Mouse (Mus musculus) lung, postnatal 4 days (tissue): ENCODE data around the gene Samt1.
"Not testable (repeated sequence)": the region's sequence is repeated elsewhere in the genome, so short reads cannot be mapped to it uniquely, and the experiment has no call there.

Source experiments
- DNase-seq, 2 experiments: peaks; one replicate each; pipeline ENCODE4 v3.0.0; 2021

Gene Samt1

GRCm38 (mm10) chrX:154012540-154012939, at the start of gene Samt1:
TSS of gene Samt1 (minus strand) at chrX:154012640.
- DNase-seq = not testable (repeated sequence)

DNA sequence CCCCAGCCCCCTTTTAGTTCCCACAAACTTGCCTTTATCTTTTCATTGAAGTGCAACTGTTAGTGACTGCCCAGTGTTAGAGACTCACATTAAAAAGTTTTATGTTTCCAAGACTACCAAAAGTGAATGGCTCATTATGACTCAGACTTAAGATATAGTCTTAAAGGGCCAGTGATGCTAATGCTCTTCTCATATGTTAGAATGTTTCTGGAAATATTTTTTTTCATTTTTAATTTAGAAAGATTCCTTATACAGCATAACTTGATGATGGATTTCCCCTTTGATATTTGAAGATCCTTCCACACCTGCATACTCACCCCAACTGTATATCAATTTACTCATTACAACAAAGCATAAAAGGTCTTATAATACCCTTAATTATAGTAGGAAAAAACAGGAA, 42.5 kb upstream of the Samt1 start, which contains the start of gene Gm10057:
Gm10057 (minus strand) TSS at position 101 of the 400 bp plus-strand sequence.
- not testable (repeated sequence) for DNase-seq

GRCm38 (mm10) chrX:154033727-154034126, 21.3 kb upstream of the Samt1 start, which contains the start of gene 4921511M17Rik:
TSS of gene 4921511M17Rik (minus strand) at chrX:154033827.
- DNase-seq = not testable (repeated sequence)

- DNase-seq = not testable (repeated sequence)
These were observed 35.5 kb downstream of the Samt1 start for GRCm38 (mm10) chrX:153976914-153977313.

GRCm38 (mm10) chrX:153976467-153976866, 36.0 kb downstream of the Samt1 start:
- not testable (repeated sequence) for DNase-seq

DNA sequence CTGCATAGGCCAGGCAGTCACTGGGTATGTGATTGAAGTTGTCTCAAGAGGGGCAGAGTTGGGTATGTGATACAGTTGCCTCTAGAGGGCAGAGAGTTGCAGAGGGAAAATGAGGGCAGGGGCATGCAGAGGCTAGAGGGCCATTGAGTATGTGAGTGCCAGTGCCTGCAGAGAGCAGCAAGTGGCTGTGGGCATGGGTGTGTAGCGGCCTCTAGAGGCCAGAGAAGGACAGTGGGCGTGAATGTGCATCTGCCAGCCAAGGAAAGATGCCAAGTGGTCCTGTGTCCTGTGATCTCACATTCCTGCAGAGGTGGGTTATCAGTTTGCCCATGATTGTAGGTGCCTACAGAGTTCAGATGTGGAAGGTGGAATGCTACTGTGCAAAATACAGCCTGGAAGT, 38.0 kb downstream of the Samt1 start:
- DNase-seq = no peak

DNA sequence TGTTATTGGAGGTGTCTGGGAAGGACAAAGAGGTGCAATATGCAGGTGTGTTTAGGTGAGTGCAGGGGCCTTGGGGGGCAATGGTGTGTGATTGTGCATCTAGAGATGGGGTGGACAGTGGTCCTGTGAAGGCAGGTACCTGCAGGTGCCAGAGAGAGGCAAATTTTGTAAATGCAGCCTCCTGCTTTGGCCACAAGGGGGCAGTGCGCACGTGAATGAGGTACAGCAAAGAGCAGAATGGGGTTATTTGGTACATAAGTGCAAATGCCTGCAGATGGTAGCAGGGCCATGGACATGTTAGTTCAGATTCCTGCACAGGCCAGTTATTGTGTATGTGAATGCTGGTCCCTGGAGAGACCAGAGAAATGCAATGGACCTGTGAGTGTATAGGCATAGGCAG, 59.6 kb downstream of the Samt1 start:
- DNase-seq = not testable (repeated sequence)
